Mouse (Mus musculus) heart, postnatal 4 days (tissue): ENCODE measurements around the gene Ptpn6. TPM values are rescaled to one million over a fixed set of nuclear protein-coding genes. Genes with fewer than 3 reads are reported as not detected.

Experiments
- DNase-seq: peaks from one replicate; pipeline ENCODE4 v3.0.0; 2021
- total RNA-seq, 2 experiments: library from RNA; stranded (reverse); gene quantifications; 2 replicates each; pipeline ENCODE4 v1.2.3; 2021

Ptpn6 gene
- total RNA-seq, 2 experiments from 2014 or later = 5.3 to 5.4 TPM

- no peak for DNase-seq
Measured at GRCm38 (mm10) chr6:124755306-124755705, 16.8 kb upstream of the Ptpn6 start.

- DNase-seq = no peak
Measured at GRCm38 (mm10) chr6:124753861-124754260, 15.3 kb upstream of the Ptpn6 start.

DNA sequence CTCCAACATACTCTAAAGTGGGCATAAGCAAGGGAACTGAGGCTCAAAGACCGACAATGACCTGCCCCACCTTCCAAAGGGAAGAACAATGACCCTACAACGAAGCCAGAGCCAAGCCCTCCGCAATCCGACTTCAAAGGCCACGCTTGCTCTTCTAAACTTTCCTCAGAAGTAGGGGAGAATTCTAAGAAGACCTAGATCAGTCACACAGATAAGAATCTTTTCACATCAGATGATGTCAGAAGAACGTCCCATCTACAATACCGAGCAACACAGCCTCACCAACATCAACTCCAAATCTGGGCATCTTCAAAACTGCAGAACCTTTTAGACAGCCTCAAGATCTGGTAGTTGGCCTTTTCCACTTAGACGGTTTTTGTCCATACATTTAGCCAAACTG is 11.9 kb upstream of the Ptpn6 start:
- no peak for DNase-seq

- DNase-seq = no peak
Measured at GRCm38 (mm10) chr6:124746654-124747632, 8.4 kb upstream of the Ptpn6 start.

GRCm38 (mm10) chr6:124746296-124746605 is 7.7 kb upstream of the Ptpn6 start:
- DNase-seq = no peak

GRCm38 (mm10) chr6:124745490-124746295 is 7.2 kb upstream of the Ptpn6 start:
- peak; percentile 96 for DNase-seq

GRCm38 (mm10) chr6:124744755-124745321 is 6.3 kb upstream of the Ptpn6 start:
- DNase-seq = no peak

GRCm38 (mm10) chr6:124743647-124744046 is 5.1 kb upstream of the Ptpn6 start:
- no peak for DNase-seq

DNA sequence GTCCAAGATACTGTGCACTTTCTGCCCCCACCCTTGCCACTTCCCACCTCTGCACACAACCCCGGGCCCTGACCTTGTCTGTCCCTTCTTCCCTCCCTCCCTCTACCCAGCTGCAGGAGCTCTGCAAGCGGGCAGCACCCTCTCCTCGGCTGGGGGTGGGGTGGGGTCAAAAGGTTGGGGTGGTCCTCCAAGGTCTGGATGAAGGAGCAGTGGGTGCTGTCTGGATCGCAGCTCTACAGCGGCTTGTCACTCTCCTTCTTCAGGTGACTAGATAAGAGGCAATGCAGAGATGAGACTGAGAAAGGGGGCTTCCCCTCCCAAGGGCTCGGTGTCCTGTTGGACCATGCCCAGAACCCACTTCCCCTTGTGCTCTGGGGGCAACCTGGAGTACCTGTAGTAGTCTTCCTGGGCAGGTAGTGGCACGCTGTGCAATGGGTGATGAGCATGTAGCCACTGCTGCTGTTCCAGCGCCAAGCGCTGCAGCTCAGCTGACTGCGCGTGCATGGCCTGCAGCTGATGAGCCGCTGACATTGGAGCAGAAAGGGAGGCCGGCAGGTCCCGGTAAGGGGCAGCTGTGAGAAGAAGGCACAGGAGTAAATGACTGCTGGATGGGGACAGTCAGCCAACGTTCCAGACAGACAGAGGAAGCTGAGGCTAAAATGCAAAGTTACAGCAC is 4.5 kb upstream of the Ptpn6 start:
- DNase-seq = no peak

GRCm38 (mm10) chr6:124741842-124742241 is 3.3 kb upstream of the Ptpn6 start:
- DNase-seq = no peak

DNA sequence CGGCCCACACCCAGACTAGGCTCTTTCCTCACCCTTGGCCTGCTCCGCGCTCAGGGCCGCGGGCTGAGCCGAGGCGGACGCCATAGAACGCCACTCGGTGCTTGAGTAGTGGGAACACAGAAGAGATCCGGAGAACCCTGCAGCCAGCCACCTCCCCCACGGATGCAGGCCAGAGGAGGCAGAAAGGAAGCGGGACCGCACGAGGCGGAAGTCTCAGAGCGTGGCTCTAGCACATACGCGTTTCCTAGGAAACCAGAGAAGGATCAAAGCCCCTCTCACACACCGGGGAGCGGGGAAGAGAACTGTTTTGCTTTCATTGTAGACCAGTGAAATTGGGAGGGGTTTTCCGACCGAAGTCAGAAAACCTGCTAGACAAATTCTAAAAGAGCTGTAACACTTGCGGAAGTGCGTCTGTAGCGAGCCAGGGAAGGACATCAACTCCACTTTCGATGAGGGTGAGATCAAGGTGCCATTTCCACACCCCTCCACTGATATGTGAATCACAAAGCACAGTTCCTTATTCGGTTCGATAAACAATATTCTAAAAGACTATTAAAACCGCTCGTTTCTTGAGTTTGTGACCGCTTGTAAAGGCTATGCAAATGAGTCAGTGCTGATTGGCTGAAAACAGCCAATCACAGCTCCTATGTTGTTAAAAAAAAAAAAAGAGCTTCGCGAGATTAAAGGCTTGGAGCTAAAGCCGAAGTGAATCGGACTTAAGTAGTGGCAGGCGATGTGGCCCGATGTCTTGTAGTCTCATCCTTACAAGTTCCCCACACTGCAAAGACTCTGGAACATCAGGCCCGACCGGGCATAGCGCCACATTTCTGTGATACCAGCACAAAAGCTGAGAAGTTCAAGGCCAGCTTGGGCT is 2.6 kb upstream of the Ptpn6 start, which contains the start of gene Grcc10:
Grcc10 (minus strand) TSS at position 487 of the 874 bp plus-strand sequence.
- DNase-seq = peak; percentile 89

DNA sequence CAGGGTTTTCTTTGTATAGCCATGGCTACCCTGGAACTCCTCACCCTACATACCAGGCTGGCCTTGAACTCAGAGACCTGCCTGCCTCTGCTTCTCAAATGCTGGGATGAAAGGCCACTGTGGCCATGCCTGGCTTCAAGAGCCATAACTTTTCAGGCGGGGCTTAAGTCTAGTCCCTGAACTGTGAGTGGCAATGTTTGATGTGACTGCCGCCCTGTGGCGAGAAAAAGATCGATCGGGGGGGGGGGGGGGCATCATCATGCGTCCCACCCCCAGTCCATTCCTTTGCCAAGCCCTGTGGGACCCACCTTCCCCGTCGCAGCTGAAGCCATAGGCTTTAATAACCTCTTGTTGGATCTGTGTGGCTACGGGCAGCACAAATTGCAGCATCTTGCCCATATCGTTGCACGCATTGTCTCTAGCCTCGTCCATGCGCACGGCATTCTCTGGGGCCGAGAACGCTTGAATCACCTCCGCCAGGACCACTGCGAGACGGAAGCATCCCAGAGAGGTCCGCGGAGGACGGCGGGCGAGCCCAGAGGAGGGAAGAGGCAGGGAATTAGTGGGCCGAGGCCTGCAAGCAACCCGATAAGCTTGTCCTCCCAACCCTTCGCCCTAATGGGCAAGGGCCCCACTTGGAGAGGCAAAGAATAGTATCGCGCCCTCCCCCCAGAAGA is 1.8 kb upstream of the Ptpn6 start:
- DNase-seq = peak; percentile 63

- DNase-seq = no peak
Measured at GRCm38 (mm10) chr6:124739231-124739796, 800 bp upstream of the Ptpn6 start.

GRCm38 (mm10) chr6:124737040-124737439 is 1.5 kb downstream of the Ptpn6 start:
- no peak for DNase-seq

DNA sequence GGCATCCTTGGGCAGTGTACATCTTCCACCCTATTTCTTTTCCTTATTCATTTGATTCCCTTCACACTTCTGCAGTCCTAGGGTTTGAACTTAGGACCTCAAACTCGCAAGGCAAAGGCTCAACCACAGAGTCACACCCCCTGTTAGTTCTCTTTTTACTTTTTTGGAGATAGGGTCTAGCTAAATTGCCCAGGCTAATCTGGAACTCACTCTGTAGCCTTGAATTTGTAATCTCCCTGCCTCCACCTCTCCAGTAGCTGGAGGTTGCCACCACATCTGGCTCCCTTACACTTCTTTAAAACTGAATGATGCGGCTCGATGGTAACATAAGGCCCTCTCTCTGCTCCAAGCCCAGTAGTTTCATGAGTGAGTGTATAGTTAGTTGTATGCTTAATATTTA is 4.1 kb downstream of the Ptpn6 start:
- no peak for DNase-seq

- DNase-seq = no peak
Measured at GRCm38 (mm10) chr6:124732476-124733370, 5.8 kb downstream of the Ptpn6 start.

DNA sequence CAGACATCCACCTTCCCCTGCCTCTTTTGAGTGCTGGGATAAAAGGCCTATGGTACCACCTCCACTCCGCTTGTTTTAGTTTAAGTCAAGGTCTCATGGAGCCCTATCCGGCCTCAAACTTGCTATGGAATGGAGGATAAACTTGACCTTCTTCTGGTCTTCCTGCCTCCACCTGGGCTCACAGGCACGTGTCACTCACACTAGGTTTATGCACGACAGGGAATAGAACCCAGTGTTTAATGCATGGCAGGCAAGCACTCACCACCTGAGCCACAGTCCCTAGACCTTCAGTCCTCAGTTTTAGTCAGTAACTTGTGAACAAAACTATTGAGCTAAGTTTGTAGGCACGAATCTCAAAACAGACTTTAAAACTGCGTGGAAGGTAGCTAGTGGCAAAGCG is 7.5 kb downstream of the Ptpn6 start:
- no peak for DNase-seq

DNA sequence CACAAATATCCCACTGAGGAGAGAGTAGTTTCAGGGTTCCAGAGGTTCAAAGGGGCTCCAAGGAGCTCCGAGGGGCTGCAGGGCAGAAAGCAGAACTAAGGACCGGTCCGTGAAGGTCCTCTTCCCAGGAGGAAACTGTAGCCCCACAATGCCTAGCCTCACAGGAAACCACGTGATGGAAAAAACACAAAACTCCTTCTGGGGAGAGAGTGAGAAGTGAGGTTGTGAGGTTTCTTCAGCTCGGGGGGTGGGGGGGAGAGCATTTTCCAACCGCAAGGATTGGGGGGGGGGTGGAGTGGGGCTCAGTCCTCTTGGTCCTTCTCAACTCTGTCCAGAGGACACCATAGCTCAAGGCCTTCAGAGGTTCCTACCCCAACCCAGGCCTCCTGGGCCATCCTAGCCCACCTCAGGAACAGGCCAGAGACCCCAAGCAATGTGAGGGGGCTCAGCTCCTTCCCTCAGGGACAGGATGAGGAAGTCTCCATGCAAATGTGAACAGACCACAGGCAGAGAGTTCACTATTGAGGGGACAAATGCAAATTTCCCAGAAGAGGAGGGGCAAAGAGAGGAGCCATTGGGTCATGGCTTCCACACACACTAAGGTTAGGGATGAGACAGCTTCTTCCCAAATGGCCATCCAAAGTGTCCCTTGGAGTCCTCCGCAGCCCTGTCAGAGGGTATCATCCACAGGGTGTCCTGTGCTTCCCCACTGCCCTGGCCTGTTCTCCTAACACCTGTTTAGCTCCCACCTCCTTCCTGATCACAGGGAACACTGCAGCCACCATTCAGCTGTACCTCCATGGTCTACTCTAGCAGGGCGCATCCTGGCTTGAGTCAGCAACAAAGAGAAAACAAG is 8.4 kb downstream of the Ptpn6 start:
- DNase-seq = no peak
